Mouse (Mus musculus): Measurements from ENCODE around the gene Hs3st1. TPM values are rescaled to one million over a fixed set of nuclear protein-coding genes. Genes with fewer than 3 reads are reported as not detected.

Gene Hs3st1
- polyA plus RNA-seq, 1 experiment: not detected

DNA sequence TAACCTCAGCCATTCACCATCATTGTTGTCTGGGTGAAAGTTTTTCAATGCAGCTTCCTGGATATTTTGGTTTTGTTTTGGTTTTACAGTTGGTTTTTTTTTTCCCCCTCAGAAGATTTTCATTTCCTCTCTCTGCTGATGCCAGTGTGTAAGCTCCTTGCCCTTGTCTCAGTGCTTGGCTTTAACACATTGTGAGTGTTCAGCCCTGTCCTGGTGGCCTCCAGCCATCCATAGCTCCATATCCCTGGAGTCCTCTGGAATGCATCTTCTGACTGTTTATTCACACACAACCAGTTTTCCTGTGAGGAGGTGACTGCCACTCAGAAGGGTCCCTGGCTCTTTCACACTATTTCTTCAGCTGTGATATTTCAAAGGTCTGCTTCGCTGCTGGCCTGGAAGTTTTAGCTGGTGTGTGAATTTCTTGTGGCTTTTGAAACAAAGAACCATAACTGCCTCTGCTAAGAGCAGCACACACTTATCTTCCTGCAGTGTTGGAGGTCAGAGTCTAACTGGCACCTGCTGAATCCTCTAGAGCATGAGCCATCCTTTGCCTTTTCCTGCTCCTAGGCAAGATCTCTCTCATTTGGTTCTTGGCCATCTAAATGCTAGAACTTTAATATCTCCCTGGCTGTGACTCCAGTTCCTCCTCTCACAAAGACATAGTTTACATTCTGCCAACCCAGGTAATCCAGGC, 21.4 kb downstream of the Hs3st1 start:
- TF ChIP-seq POLR2A (IDR thresholded peaks at IDR 0.05; ENCODE audit: borderline replicate concordance, low read depth, low read length) (no peak), CTCF (IDR thresholded peaks at IDR 0.05; ENCODE audit: low read depth, low read length) (no peak)
- H3K4me1 ChIP-seq (ENCODE audit: control insufficient read depth, insufficient read depth, low read length): no peaks in the 10 kb centered on the region
- no peak overlapping the region for H3K4me3 ChIP-seq (ENCODE audit: insufficient read depth, low read length)
- no peak overlapping the region for H3K27ac ChIP-seq (ENCODE audit: insufficient read depth, low read depth, low read length)

DNA sequence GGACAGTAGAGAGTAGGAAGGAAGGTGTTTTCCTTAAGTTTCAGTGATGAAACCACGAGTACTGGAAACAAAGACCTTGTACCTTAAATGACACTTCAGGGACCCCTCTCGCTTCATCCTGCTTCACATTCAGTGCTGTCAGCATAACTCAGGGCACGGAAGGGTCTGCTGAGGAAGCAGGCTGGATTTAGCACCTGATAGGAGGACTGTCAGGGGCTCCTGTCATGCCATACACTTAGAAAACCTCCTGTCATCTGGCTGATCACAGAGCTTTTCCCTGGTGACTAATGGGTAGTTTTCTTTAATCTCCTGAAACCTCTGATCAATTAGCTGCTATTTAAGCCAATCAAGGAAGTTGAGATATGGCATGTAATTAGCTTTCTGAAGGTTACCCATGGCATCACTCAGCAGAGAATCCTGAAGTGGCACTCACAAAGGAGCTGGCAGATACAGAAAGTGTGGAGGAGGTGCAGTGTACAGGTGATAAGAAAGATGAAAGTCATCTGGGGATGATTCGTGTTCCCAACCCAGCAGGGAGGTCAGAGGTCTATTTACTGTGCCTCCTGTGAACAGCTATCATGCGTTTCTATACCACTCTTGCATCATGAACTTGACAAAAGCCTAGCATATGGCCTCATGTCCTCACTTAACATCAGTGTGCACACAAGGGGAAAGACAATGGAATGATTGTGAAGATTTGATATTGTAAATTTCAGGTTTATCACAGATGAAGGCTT, 22.1 kb downstream of the Hs3st1 start:
- H3K4me3 ChIP-seq (ENCODE audit: insufficient read depth, low read length): no peak overlapping the region
- TF ChIP-seq POLR2A (IDR thresholded peaks at IDR 0.05; ENCODE audit: borderline replicate concordance, low read depth, low read length) (no peak), CTCF (IDR thresholded peaks at IDR 0.05; ENCODE audit: low read depth, low read length) (no peak)
- no peak overlapping the region for H3K27ac ChIP-seq (ENCODE audit: insufficient read depth, low read depth, low read length)
- no peaks in the 10 kb centered on the region for H3K4me1 ChIP-seq (ENCODE audit: control insufficient read depth, insufficient read depth, low read length)

DNA sequence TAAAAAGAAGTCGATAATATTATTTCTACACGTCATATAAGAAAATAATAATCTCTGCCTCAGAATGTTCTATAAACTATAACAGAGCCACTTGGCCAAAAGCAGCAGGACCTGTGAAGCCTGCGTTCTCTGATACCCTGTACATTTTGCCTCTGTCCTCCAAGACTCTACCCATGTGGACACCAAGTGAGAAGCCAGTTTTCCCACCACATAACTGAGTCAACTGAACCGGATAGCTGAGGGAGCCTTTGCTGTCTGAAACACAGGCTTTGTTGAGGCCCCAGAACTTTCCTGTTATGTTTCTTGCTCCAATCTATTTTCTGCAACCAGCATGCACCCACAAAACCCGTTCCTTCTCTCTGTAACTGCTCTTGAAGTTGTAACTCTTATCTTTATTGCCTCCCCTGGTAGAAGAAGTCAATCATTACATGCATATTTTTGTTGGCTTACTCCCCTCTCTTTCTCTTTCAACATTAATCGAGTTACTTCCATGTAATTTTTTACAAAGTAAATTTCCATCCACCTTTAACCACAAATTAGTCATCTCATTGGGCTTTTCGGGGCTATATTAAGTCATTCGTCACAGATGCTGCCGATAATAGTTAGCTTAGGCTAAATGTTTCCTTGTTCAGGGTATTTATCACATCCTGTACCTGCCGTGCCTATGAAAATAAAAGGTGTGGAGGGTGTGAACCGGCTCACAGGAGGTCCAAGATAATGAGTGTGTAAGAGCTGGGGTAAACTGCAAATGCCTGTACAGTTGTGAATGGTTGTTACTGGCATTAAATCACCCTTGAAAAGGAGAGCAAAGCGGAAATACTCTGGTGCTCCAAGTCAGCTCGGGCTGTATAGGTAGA, 39.4 kb downstream of the Hs3st1 start:
- no peak overlapping the region for H3K4me3 ChIP-seq (ENCODE audit: insufficient read depth, low read length)
- H3K4me1 ChIP-seq (ENCODE audit: control insufficient read depth, insufficient read depth, low read length): no peaks in the 10 kb centered on the region
- TF ChIP-seq CTCF (IDR thresholded peaks at IDR 0.05; ENCODE audit: low read depth, low read length) (no peak), POLR2A (IDR thresholded peaks at IDR 0.05; ENCODE audit: borderline replicate concordance, low read depth, low read length) (no peak)
- H3K27ac ChIP-seq (ENCODE audit: insufficient read depth, low read depth, low read length): no peak overlapping the region

DNA sequence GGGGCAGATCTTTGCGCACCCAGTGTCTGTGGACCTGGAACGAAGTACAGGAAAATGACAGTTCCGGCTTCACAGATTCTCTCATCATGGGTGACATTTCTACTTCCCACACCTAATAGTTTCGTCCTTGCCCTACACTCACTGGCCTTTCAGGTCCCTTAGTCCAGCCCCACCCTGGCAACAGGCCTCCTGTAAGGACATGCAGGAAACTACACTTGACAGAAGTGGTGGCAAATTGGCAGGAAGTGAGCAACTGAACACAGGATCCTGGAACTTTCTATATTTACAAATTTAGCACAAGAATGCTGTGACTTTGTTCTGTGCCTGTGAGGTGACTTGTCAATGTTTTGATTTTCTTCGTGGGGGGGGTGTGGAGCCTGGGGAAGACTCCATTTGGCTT, 40.1 kb downstream of the Hs3st1 start:
- no peak for TF ChIP-seq POLR2A (IDR thresholded peaks at IDR 0.05; ENCODE audit: borderline replicate concordance, low read depth, low read length)
- no peak for TF ChIP-seq CTCF (IDR thresholded peaks at IDR 0.05; ENCODE audit: low read depth, low read length)
- Histone ChIP-seq H3K27ac (ENCODE audit: insufficient read depth, low read depth, low read length) (no peak overlapping the region), H3K4me1 (ENCODE audit: control insufficient read depth, insufficient read depth, low read length) (no peaks in the 10 kb centered on the region)

DNA sequence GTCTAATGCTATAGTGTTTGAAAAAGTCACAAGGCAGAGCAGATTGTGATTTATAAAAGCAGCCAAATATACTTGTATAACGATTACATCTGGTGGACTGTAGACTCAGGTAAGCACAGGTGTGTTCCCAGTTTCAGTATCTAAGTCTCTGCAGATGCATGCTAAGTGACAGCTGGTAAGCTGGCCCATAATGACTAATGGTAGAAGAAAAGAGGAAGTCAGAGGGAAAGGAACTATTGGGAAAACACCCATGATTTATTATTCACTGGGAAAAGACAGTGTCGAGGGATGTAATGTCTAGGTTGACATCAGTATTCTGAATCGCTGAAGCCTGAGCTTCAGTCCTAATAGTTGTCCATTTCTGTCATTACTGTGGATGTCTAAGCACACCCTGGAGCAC, 49.7 kb downstream of the Hs3st1 start:
- TF ChIP-seq CTCF (IDR thresholded peaks at IDR 0.05; ENCODE audit: low read depth, low read length): no peak
- no peak for TF ChIP-seq POLR2A (IDR thresholded peaks at IDR 0.05; ENCODE audit: borderline replicate concordance, low read depth, low read length)

More for the DNA sequence above, 40.1 kb downstream of the Hs3st1 start:
- H3K4me3 ChIP-seq (ENCODE audit: insufficient read depth, low read length): no peak overlapping the region

DNA sequence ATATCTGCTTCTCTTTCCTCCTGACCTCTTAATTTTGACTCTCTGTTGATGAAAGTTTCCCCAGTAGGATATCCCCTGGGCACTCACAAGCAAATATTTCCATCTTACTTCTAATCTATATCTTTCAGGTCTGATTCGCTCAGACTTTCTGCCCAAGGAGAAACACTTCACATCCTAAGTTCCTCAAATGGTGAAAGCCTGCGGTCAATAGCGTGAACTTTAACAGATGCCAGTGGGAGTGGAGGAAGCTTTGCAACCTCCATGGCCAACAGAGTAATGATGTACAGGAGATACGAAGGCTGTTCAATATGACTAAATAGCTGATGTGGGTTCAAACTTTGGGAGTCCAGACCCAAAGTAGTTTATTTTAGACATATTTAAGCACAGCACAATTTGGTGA, 94.4 kb downstream of the Hs3st1 start:
- H3K4me1 ChIP-seq (ENCODE audit: control insufficient read depth, insufficient read depth, low read length): no peaks in the 10 kb centered on the region
- H3K4me3 ChIP-seq (ENCODE audit: insufficient read depth, low read length): no peak overlapping the region
- TF ChIP-seq CTCF (IDR thresholded peaks at IDR 0.05; ENCODE audit: low read depth, low read length): no peak
- TF ChIP-seq POLR2A (IDR thresholded peaks at IDR 0.05; ENCODE audit: borderline replicate concordance, low read depth, low read length): no peak
- no peak overlapping the region for H3K27ac ChIP-seq (ENCODE audit: insufficient read depth, low read depth, low read length)

More for the DNA sequence above, 49.7 kb downstream of the Hs3st1 start:
- Histone ChIP-seq H3K4me3 (ENCODE audit: insufficient read depth, low read length) (no peak overlapping the region), H3K4me1 (ENCODE audit: control insufficient read depth, insufficient read depth, low read length) (no peaks in the 10 kb centered on the region), H3K27ac (ENCODE audit: insufficient read depth, low read depth, low read length) (no peak overlapping the region)

DNA sequence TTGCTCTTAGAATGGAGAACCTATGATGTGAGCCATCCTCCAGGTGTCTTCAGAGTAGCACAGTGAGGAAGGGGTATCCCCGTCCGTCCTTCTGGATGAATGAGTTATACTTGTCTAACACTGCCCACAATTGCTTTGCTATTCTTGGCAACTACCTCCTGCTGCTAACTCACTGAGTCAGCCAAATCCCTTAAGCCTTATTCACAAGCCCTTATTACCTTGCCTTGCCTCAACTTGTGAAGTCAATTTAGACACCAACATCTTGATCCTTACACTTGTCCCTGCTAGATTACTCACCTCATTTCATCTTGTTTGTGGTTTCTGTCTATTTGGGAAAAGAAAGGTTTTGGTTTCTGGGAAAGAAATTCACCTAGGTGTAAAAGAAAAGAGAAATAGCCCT, 95.9 kb downstream of the Hs3st1 start:
- no peak overlapping the region for H3K4me3 ChIP-seq (ENCODE audit: insufficient read depth, low read length)
- H3K4me1 ChIP-seq (ENCODE audit: control insufficient read depth, insufficient read depth, low read length): no peaks in the 10 kb centered on the region
- no peak overlapping the region for H3K27ac ChIP-seq (ENCODE audit: insufficient read depth, low read depth, low read length)
- TF ChIP-seq POLR2A (IDR thresholded peaks at IDR 0.05; ENCODE audit: borderline replicate concordance, low read depth, low read length) (no peak), CTCF (IDR thresholded peaks at IDR 0.05; ENCODE audit: low read depth, low read length) (no peak)

DNA sequence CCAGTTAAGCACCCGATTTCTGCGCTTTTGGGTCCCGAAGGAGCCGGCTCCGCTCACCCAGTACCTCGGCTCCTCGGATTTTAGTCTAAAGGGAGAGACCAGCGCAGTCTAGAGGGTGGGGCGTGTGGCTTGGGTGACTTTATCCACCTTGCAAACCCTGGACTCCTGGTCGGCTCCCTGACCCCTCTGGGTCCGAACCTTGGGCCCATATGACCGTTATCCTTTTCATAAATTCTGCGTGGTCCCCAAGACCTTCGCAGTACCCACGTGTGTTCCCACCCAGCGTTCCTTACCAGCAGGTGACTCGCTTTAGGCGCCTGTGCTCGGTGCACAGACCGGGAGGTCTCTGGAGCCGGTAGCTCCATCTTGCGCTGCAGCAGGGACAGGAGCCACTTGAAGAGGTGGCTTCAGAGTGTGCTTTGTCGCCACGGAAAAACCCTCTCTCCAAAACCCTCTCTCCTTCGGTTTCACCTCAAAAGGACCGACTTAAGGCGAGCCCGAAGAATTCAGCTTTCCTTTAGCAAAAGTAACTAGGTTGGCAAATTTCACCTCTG, 110.4 kb downstream of the Hs3st1 start:
- Histone ChIP-seq H3K4me1 (ENCODE audit: control insufficient read depth, insufficient read depth, low read length) (no peaks in the 10 kb centered on the region), H3K4me3 (ENCODE audit: insufficient read depth, low read length) (peak overlapping the region; percentile 52), H3K27ac (ENCODE audit: insufficient read depth, low read depth, low read length) (no peak overlapping the region)
- TF ChIP-seq CTCF (IDR thresholded peaks at IDR 0.05; ENCODE audit: low read depth, low read length) (no peak), POLR2A (IDR thresholded peaks at IDR 0.05; ENCODE audit: borderline replicate concordance, low read depth, low read length) (no peak)
